Mouse (Mus musculus) hindbrain, postnatal 0 days (tissue): Measurements from ENCODE around the gene Ermp1. TPM values are rescaled to one million over a fixed set of nuclear protein-coding genes. Genes with fewer than 3 reads are reported as not detected.

Experiments
- ATAC-seq: fragments of 200-750 bp; cut with Nextera tagmentation; 2 replicates; pipeline ENCODE4 v1.8.0; 2017; ENCODE audit warnings: mild to moderate bottlenecking, moderate TSS enrichment, moderate library complexity
- DNase-seq: peaks from one replicate; pipeline ENCODE4 v3.0.0-alpha.2; 2015; ENCODE audit warnings: low spot score
- H3K27ac ChIP-seq: fragments of 300-500 bp; sonication (generic); 2 replicates; pipeline ENCODE4 v1.5.1; 2014; ENCODE audit warnings: mild to moderate bottlenecking
- H3K27me3 ChIP-seq: fragments of 300-500 bp; sonication (generic); 2 replicates; pipeline ENCODE4 v1.6.1; 2014; ENCODE audit warnings: low read length, mixed read lengths; ENCODE audit not compliant: insufficient read depth
- H3K36me3 ChIP-seq: fragments of 300-500 bp; sonication (generic); 2 replicates; pipeline ENCODE4 v1.6.1; 2014; ENCODE audit warnings: low read length, mixed read lengths; ENCODE audit not compliant: insufficient read depth
- H3K4me1 ChIP-seq: fragments of 300-500 bp; sonication (generic); 2 replicates; pipeline ENCODE4 v1.6.1; 2014; ENCODE audit warnings: antibody characterized with exemption, low read length, mixed read lengths; ENCODE audit not compliant: insufficient read depth
- H3K4me2 ChIP-seq: fragments of 300-500 bp; sonication (generic); 2 replicates; pipeline ENCODE4 v1.6.1; 2014; ENCODE audit warnings: low read depth, mild to moderate bottlenecking, low read length, moderate library complexity, mixed read lengths
- H3K4me3 ChIP-seq: fragments of 300-500 bp; sonication (generic); 2 replicates; pipeline ENCODE4 v1.5.1; 2014; ENCODE audit warnings: low read length
- H3K9ac ChIP-seq: fragments of 300-500 bp; sonication (generic); replicated peaks from 2 replicates; pipeline ENCODE4 v1.6.1; 2014; ENCODE audit warnings: mild to moderate bottlenecking, low read length, moderate library complexity, mixed read lengths
- H3K9me3 ChIP-seq: fragments of 300-500 bp; sonication (generic); 2 replicates; pipeline ENCODE4 v1.6.1; 2016; ENCODE audit warnings: low read length, mixed read lengths
- CTCF ChIP-seq: IDR thresholded peaks from 2 replicates; pipeline ENCODE4 v1.5.1; 2016; ENCODE audit warnings: antibody characterized with exemption, control low read depth, low read depth
- WGBS: fragments of 180-500 bp; shearing (Covaris S2); extraction: QIAGEN DNeasy Blood & Tissue Kit; methylation state at CpG from one replicate; pipeline ENCODE4 v1.1.7; 2014; 5-methylcytosine and 5-hydroxymethylcytosine counted together
- polyA plus RNA-seq: library from polyadenylated mRNA; unstranded; fragments of >200 nt; fragmentation: Nextera tagmentation; extraction: Ambion mirVana; gene quantifications from 2 replicates; pipeline ENCODE4 v1.2.1, GENCODE M21; 2015
- total RNA-seq: library from RNA; depleted of rRNA; stranded (reverse); fragments of >200 nt; gene quantifications from 2 replicates; pipeline ENCODE4 v1.2.3, GENCODE M21; 2014

Gene Ermp1
- total and polyA plus RNA-seq, 2 experiments from 2014 or later = 11.4 to 28.7 TPM

DNA sequence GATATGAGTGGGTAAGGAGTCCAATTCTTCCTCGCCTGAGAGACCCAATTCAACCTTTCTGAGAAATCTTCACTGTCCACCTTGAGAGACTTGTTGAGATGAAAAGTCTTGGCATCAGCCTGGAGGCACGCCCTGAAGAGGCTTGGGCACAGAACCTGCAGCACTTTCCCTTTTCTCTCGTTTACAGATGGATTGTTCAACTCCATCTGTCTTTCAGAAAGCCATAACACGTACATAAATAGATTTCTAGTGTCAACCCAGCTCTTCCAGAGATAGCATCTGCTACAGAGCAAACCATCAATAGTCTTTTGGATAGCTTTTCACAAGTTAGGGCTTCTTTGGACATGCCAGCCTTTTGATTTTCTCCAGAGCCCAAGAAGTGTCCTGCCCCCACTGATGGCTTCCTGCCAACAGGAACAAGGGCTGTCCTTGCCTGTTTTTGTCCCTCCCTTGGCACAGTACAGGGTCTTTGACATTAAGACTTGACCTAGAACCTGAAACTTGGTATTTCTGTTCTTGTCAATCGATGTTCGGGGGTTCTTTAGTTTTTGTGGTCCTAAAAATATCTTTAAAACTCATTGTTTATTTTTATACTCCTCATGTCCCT lies 13.9 kb upstream of the Ermp1 start:
- WGBS = 72% methylated on average over 6 of the region's 6 CpGs
- H3K36me3 ChIP-seq = no peaks in the 10 kb centered on the region
- H3K4me1 ChIP-seq = no peaks in the 10 kb centered on the region
- no peak overlapping the region for H3K4me3 ChIP-seq
- H3K27ac ChIP-seq = no peak overlapping the region
- no peak overlapping the region for H3K9ac ChIP-seq
- TF ChIP-seq CTCF = no peak
- H3K27me3 ChIP-seq = no peaks in the 10 kb centered on the region
- H3K4me2 ChIP-seq = no peak overlapping the region
- no peak for ATAC-seq
- no peaks in the 10 kb centered on the region for H3K9me3 ChIP-seq
- DNase-seq = no peak

DNA sequence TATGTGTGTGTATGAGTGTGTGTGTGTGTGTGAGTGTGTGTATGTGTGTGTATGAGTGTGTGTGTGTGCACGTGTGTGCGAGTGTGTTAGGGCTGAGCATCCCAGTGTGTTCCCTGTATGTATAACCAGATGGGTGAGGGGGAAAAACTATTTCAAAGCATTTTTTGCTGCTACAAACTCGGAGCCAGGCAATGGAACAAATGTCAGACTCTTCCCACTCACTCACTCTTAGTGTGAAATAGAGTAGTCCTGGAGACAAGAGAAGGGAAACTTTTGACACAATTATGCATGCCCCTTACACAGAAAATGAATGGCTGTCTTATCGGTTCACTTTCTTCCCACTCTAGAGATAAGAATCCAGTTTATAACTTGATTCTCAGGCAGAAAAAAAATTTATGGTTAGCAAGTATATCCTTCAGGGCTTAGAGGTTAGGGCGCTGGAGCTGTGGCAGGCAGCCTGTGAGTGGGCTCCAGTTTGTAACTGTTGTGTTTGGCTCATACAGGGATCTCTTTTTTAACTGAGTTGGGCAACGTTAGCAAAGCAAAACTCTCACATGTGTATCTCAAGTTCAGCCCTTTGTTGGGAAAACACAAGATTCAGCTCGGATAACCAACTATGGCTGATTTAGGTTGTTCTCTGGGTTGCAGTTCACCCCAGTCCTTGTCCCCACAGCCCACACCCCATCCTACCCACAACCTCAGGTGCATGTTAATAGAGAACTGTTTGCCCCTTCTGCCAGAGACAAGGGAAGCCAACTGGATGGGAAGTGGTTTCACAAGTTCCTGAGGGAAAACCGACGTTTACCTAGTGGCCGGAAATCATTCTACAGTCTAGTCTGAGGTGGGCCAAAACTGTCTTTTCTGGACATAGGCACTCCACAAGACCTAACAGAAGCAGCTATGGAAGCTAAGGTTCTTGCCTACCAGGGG lies 12.9 kb upstream of the Ermp1 start:
- Histone ChIP-seq H3K9ac (no peak overlapping the region), H3K27me3 (no peaks in the 10 kb centered on the region), H3K27ac (no peak overlapping the region), H3K4me1 (no peaks in the 10 kb centered on the region), H3K4me3 (no peak overlapping the region), H3K9me3 (no peaks in the 10 kb centered on the region), H3K36me3 (no peaks in the 10 kb centered on the region), H3K4me2 (no peak overlapping the region)
- no peak for ATAC-seq
- no peak for TF ChIP-seq CTCF
- no peak for DNase-seq
- WGBS = 84% methylated on average over 10 of the region's 10 CpGs

DNA sequence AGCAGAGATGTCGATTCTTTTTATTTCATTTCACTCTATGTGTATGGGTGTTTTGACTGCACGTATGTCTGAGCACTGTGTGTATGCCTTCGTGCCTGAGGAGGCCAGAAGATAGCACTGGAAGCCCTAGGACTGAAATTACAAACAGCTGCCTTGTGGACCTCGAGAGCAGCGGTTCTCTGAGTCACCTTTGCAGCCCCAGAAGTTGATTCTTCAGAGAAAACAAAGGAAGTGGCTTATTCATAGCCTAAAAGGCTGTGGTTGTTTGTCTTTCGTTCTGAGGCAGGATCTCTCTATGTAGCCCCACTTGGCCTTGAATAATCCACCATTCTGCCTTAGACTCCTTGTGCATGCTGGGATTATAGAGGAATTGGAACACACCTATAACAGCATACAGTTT lies 11.5 kb upstream of the Ermp1 start:
- Histone ChIP-seq H3K9ac (no peak overlapping the region), H3K36me3 (no peaks in the 10 kb centered on the region), H3K4me3 (no peak overlapping the region), H3K9me3 (no peaks in the 10 kb centered on the region), H3K4me1 (no peaks in the 10 kb centered on the region), H3K4me2 (no peak overlapping the region), H3K27me3 (no peaks in the 10 kb centered on the region), H3K27ac (no peak overlapping the region)
- no peak for TF ChIP-seq CTCF
- DNase-seq (no peak), ATAC-seq (no peak)
- 65% methylated on average over 6 of the region's 6 CpGs for WGBS

DNA sequence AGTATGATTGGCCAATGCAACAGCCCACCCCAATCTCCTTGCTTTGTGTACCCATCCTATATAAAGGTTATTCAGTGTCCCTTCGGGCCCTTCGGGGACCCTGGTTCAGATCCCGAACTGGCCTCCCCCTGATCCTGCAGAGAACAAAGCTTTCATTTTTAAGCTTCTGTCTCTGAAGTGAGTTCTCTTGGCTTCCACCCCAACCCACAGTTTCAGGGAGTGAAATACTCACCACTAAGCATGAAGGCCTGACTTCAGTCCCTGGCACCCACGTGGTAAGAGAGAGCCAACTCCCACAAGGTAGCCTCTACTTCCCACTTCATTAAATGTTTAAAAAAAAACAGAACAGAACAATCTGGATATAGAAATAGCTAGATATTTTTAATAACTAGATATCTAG lies 10.6 kb upstream of the Ermp1 start:
- no peak for DNase-seq
- Histone ChIP-seq H3K9ac (no peak overlapping the region), H3K4me3 (no peak overlapping the region), H3K9me3 (no peaks in the 10 kb centered on the region), H3K27ac (no peak overlapping the region), H3K4me1 (no peaks in the 10 kb centered on the region), H3K36me3 (no peaks in the 10 kb centered on the region), H3K4me2 (no peak overlapping the region), H3K27me3 (no peaks in the 10 kb centered on the region)
- 66% methylated on average over 4 of the region's 4 CpGs for WGBS
- no peak for ATAC-seq
- no peak for TF ChIP-seq CTCF

DNA sequence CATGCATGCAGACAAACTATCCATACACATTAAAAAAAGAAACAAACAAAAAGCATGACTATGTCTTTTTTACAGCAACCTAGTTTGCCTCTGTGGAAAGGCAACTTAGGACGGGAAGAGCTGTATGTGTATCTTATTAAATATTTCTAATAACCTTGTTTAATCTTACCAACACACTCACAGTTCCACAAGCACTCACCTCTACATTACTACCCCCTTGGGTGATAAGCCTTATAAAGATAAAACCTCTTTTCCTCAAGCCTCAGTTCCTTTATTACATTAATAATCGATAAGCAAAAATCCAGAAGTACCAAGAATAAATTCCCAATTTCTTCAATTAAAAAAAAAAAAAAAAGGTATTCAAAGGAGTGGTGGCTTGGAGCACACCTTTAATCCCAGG lies 9.3 kb upstream of the Ermp1 start:
- H3K4me2 ChIP-seq = no peak overlapping the region
- no peak overlapping the region for H3K27ac ChIP-seq
- no peak for ATAC-seq
- DNase-seq = no peak
- H3K4me3 ChIP-seq = no peak overlapping the region
- no peak overlapping the region for H3K9ac ChIP-seq
- H3K4me1 ChIP-seq = no peaks in the 10 kb centered on the region
- WGBS = 90% methylated on average over 2 of the region's 2 CpGs
- no peaks in the 10 kb centered on the region for H3K36me3 ChIP-seq
- H3K9me3 ChIP-seq = no peaks in the 10 kb centered on the region
- no peaks in the 10 kb centered on the region for H3K27me3 ChIP-seq
- no peak for TF ChIP-seq CTCF

DNA sequence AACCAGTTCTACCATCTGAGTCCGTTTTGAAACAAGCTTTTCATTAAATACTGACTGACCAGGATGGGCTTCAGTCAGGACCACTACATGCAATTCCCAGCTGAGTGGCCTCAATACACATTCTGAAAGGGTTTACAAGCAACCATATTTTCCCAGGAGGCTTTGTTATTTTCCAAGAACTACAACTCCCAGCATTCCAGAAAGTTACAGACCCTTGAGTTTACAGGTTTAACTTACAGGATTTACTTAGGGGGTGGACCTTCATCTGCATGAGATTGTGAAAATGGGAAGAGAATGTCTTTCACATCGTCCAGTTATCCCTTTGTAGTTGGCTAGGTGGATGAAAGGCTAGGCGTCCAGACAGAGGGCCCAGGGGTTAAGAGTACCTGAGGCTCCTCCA lies 8.8 kb upstream of the Ermp1 start:
- DNase-seq = no peak
- 67% methylated on average over 3 of the region's 3 CpGs for WGBS

DNA sequence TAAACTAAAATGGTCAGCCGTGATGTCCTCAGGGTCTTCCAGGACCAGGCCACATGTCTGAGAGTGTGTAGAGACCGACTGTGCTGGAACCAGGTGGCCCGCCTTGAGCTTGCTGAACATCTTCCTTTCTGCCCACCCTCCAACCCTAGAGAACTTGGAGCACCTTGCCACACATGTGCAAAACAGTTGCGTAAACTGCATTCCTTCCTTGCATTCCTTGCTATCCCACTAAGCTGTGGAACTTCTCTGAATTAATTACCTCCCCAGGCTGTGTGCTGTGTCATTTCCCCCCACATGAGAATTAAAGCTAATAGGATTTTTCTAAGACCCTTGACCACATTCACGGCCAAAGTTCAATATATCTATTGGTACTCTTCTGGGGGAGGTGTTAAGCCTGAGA lies 8.4 kb upstream of the Ermp1 start:
- no peaks in the 10 kb centered on the region for H3K9me3 ChIP-seq
- no peak overlapping the region for H3K9ac ChIP-seq
- H3K4me1 ChIP-seq = no peaks in the 10 kb centered on the region
- DNase-seq (no peak), ATAC-seq (no peak)
- H3K27ac ChIP-seq = no peak overlapping the region
- H3K36me3 ChIP-seq = no peaks in the 10 kb centered on the region
- WGBS = 88% methylated on average over 5 of the region's 5 CpGs
- TF ChIP-seq CTCF = no peak
- no peaks in the 10 kb centered on the region for H3K27me3 ChIP-seq
- no peak overlapping the region for H3K4me3 ChIP-seq
- H3K4me2 ChIP-seq = no peak overlapping the region

More for the DNA sequence above, 8.8 kb upstream of the Ermp1 start:
- H3K4me1 ChIP-seq = no peaks in the 10 kb centered on the region
- no peak overlapping the region for H3K27ac ChIP-seq
- no peak overlapping the region for H3K9ac ChIP-seq
- no peaks in the 10 kb centered on the region for H3K27me3 ChIP-seq
- TF ChIP-seq CTCF = no peak
- ATAC-seq = no peak
- no peak overlapping the region for H3K4me2 ChIP-seq
- H3K36me3 ChIP-seq = no peaks in the 10 kb centered on the region
- no peaks in the 10 kb centered on the region for H3K9me3 ChIP-seq
- no peak overlapping the region for H3K4me3 ChIP-seq
